Mouse (Mus musculus): ENCODE data around the gene Smarcc2.

GRCm38 (mm10) chr10:128474366-128474765, 15.3 kb downstream of the Smarcc2 start:
- TF ChIP-seq POLR2A (IDR thresholded peaks at IDR 0.05; ENCODE audit: borderline replicate concordance, extremely low read depth, insufficient read depth, insufficient read length, poor library complexity, severe bottlenecking), result no peak
- no peak for TF ChIP-seq CTCF (IDR thresholded peaks at IDR 0.05; ENCODE audit: borderline replicate concordance, extremely low read depth, insufficient read depth, insufficient read length)
